17 mouse cellular contexts compared by ENCODE assay signal in the genomic region with DNA sequence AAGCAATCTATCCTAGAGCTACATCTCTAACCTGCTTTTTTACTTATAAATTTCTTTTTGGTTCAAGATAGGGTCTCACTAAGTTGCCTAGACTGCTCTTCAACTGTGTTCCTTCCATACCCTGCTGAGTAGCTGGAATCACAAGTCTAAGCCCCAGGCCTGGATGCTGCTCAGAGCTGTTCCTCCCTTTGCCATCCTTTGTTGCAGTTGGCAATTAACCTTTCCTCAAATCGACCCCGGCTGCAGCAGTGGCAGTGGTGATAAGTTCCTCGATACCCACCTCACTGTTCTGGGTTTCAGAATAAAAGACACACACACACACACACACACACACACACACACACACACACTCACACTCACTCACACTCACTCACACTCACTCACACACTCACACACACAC.
"Had no signal": no experiment of that assay in that cellular context is flagged by ENCODE, and none has a peak within 500 bp of the region (broad histone marks: within the 10 kb centered on the region; RNA-seq: fewer than 3 reads in every experiment).

No protein-coding gene starts in this region.

- H3K4me2 ChIP-seq: neural tube, embryonic 13.5 days; stomach, embryonic 15.5 days had no signal

- H3K27ac ChIP-seq: neural tube, embryonic 12.5 days; neural tube, embryonic 13.5 days; stomach, embryonic 15.5 days; stomach, postnatal 0 days had no signal

- H3K27me3 ChIP-seq: neural tube, embryonic 12.5 days; neural tube, embryonic 13.5 days; neural tube, embryonic 15.5 days; stomach, embryonic 15.5 days had no signal

- H3K36me3 ChIP-seq: neural tube, embryonic 12.5 days; neural tube, embryonic 13.5 days; neural tube, embryonic 15.5 days; stomach, embryonic 15.5 days had no signal

- H3K4me3 ChIP-seq: neural tube, embryonic 12.5 days; neural tube, embryonic 13.5 days; neural tube, embryonic 15.5 days; stomach, embryonic 15.5 days had no signal

- H3K9me3 ChIP-seq: neural tube, embryonic 12.5 days; neural tube, embryonic 13.5 days; neural tube, embryonic 15.5 days; stomach, embryonic 15.5 days had no signal

- DNase-seq: retina, postnatal 1 day; right cerebral cortex, adult 18-20 months; right cerebral cortex, postnatal 14 days; right cerebral cortex, postnatal 25 days; right cerebral cortex, postnatal 4 days; spleen, adult 18-20 months; thymus, adult 18-20 months; thymus, adult 2 months; thymus, postnatal 14 days; thymus, postnatal 25 days; thymus, postnatal 36 days; thymus, postnatal 4 days had no signal

- H3K9ac ChIP-seq: neural tube, embryonic 12.5 days; neural tube, embryonic 15.5 days; stomach, embryonic 15.5 days had no signal
